Mouse (Mus musculus) neural tube, embryonic 12.5 days (tissue): ENCODE measurements at regions not wholly inside any gene's neighbourhood (a gene's known extent, or its start where the extent isn't known, plus 50 kb on each side); places are given as distances from the start of the nearest gene placed in this dataset.
"Not testable (repeated sequence)": the region's sequence is repeated elsewhere in the genome, so short reads cannot be mapped to it uniquely, and the experiment has no call there.

Experiments
- ATAC-seq: fragments of 200-750 bp; cut with Nextera tagmentation; 2 replicates; pipeline ENCODE4 v1.8.0; 2017; ENCODE audit warnings: low read depth, mild to moderate bottlenecking, moderate TSS enrichment, moderate library complexity; ENCODE audit not compliant: low FRiP score
- H3K27ac ChIP-seq: fragments of 300-500 bp; sonication (generic); 2 replicates; pipeline ENCODE4 v1.5.1; 2016
- H3K27me3 ChIP-seq: fragments of 300-500 bp; sonication (generic); replicated peaks from 2 replicates; pipeline ENCODE4 v1.6.1; 2016; ENCODE audit warnings: mild to moderate bottlenecking
- H3K36me3 ChIP-seq: fragments of 300-500 bp; sonication (generic); 2 replicates; pipeline ENCODE4 v1.6.1; 2016; ENCODE audit warnings: mild to moderate bottlenecking
- H3K4me1 ChIP-seq: fragments of 300-500 bp; sonication (generic); 2 replicates; pipeline ENCODE4 v1.6.1; 2016
- H3K4me2 ChIP-seq: fragments of 300-500 bp; sonication (generic); replicated peaks from 2 replicates; pipeline ENCODE4 v1.6.1; 2016; ENCODE audit warnings: mild to moderate bottlenecking
- H3K4me3 ChIP-seq: fragments of 300-500 bp; sonication (generic); 2 replicates; pipeline ENCODE4 v1.5.1; 2016
- H3K9ac ChIP-seq: fragments of 300-500 bp; sonication (generic); 2 replicates; pipeline ENCODE4 v1.6.1; 2016; ENCODE audit warnings: mild to moderate bottlenecking
- H3K9me3 ChIP-seq: fragments of 300-500 bp; sonication (generic); 2 replicates; pipeline ENCODE4 v1.6.1; 2016; ENCODE audit warnings: mild to moderate bottlenecking
- WGBS: fragments of 180-500 bp; shearing (Covaris S2); methylation state at CpG from one replicate; pipeline ENCODE4 v1.1.7; 2016; 5-methylcytosine and 5-hydroxymethylcytosine counted together

DNA sequence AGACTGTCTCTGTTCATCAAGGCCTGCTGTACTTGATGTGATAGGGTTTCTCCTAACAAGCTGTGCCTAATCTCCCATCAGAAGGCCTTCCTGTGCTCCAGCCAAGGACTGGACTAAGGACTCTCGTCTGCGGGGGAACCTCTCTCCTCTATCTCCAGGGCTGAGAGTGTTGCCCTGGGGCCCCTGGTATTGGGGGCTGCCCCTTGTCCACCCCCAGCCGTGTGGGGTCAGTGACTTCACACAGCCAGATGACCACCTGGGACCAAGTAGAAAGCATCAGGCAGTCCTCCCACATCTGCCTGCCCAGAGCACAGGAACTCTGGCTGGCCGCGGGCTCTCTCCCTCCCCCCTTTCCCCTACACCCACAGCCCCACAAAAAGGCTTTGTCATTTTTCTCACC is 651.5 kb upstream of the Kif2b start:
- H3K27me3 ChIP-seq: no peaks in the 10 kb centered on the region
- no peaks in the 10 kb centered on the region for H3K36me3 ChIP-seq
- H3K9ac ChIP-seq: no peak overlapping the region
- 69% methylated on average over 5 of the region's 5 CpGs for WGBS
- H3K4me1 ChIP-seq: no peaks in the 10 kb centered on the region
- no peak overlapping the region for H3K27ac ChIP-seq
- ATAC-seq: no peak
- H3K4me2 ChIP-seq: no peak overlapping the region
- H3K4me3 ChIP-seq: no peak overlapping the region
- H3K9me3 ChIP-seq: no peaks in the 10 kb centered on the region

DNA sequence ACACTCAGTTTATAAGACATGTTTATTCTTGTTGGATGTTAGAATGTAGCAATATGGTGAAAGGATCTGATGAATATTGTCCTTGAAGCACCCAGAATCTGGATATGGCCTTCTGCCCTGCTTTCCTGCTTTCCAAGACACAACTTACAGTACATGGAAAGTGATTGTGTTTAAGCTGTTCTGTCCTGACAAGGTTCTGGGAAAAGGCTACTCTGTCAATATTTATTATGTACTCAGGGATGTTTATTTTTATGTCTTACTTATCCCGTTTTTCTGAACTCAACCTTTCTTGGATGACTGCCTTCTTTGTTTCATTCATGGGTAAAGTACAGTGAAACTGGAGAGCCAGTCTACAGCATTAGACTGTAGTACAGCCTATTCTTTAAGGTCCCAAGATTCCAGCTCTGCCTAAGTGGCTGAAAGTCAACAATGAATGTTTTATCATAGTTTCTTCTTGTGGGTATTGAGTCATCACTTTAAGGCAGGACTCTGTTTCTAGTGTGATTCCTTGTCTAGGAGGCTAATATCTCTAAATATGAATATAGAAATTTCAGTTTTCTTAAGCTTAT is 631.7 kb upstream of the Kif2b start:
- Histone ChIP-seq H3K27ac (no peak overlapping the region), H3K36me3 (no peaks in the 10 kb centered on the region), H3K9ac (no peak overlapping the region), H3K27me3 (no peaks in the 10 kb centered on the region), H3K4me3 (no peak overlapping the region), H3K4me2 (no peak overlapping the region), H3K9me3 (no peaks in the 10 kb centered on the region), H3K4me1 (no peaks in the 10 kb centered on the region)
- 64% methylated on average over 1 of the region's 1 CpGs for WGBS
- ATAC-seq: no peak

DNA sequence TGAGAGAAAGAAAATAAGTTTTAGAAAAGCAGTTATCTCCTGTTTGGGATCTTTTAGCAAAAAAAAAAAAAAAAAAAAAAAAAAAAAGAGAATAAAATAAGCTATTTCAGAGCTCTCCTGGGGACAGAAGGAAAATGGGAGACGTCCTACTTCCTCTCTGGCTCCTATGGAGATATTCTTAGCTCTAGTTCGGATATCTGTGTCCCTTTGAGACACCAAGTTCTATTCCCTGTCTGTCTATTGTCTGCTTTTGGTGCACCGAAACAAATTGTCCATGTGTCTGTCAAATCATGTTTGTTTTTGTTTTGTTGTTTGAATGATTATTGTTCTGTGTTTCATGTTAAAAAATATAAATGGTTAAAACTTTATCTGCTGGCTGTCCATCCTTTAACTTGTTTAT is 601.0 kb upstream of the Kif2b start:
- not testable (repeated sequence) for H3K9me3 ChIP-seq, H3K27ac ChIP-seq
- 68% methylated on average over 3 of the region's 3 CpGs for WGBS

DNA sequence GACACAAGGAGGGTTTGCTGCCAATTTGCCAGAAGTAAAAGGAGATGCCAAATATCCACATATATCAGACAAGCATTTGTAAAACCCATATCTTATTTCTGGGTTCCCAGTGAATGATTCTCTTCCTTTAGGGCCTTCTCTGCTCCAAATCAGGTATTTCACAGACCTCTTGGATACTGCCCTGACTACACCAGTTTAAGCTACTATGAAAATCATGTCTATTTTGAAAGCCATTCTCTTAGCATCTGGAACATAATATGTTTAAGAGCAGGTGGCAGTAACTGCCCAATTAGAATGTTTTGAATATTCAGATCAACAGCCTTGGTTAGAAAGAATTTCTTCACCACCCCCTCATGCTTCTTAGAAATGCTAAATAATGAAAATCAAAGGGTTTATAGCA is 575.8 kb upstream of the Kif2b start:
- no peak overlapping the region for H3K27ac ChIP-seq
- no peak for ATAC-seq
- no peak overlapping the region for H3K4me3 ChIP-seq
- no peak overlapping the region for H3K4me2 ChIP-seq
- H3K4me1 ChIP-seq: no peaks in the 10 kb centered on the region
- no peaks in the 10 kb centered on the region for H3K27me3 ChIP-seq
- H3K36me3 ChIP-seq: no peaks in the 10 kb centered on the region
- no peak overlapping the region for H3K9ac ChIP-seq
- H3K9me3 ChIP-seq: no peaks in the 10 kb centered on the region

More for the DNA sequence above, 601.0 kb upstream of the Kif2b start:
- H3K27me3 ChIP-seq, H3K4me3 ChIP-seq, H3K36me3 ChIP-seq, H3K4me1 ChIP-seq, H3K9ac ChIP-seq, ATAC-seq, H3K4me2 ChIP-seq: not testable (repeated sequence)

DNA sequence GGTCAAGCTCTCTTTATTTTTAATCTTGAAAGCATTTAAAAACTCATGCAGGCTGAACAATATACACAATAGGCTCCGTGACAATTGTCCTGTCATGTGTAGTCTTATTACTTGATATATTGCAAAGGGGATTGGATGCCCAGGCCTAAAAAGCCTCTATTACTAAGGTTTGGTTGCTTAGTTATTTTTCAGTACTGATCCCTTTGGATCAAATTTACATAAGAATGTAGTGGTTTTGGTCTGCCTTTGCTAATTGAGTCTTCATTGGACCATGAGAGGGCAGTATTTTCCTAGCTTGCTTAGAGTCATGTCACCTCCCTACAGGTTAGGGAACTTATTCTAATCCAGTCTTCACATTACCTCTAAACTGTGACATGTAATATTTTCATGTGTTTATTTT is 558.3 kb upstream of the Kif2b start:
- Histone ChIP-seq H3K9ac (no peak overlapping the region), H3K4me3 (no peak overlapping the region), H3K36me3 (no peaks in the 10 kb centered on the region), H3K27me3 (no peaks in the 10 kb centered on the region), H3K9me3 (no peaks in the 10 kb centered on the region), H3K27ac (no peak overlapping the region), H3K4me1 (no peaks in the 10 kb centered on the region), H3K4me2 (no peak overlapping the region)
- peak; percentile 80 for ATAC-seq
- WGBS: 37% methylated on average over 1 of the region's 1 CpGs

DNA sequence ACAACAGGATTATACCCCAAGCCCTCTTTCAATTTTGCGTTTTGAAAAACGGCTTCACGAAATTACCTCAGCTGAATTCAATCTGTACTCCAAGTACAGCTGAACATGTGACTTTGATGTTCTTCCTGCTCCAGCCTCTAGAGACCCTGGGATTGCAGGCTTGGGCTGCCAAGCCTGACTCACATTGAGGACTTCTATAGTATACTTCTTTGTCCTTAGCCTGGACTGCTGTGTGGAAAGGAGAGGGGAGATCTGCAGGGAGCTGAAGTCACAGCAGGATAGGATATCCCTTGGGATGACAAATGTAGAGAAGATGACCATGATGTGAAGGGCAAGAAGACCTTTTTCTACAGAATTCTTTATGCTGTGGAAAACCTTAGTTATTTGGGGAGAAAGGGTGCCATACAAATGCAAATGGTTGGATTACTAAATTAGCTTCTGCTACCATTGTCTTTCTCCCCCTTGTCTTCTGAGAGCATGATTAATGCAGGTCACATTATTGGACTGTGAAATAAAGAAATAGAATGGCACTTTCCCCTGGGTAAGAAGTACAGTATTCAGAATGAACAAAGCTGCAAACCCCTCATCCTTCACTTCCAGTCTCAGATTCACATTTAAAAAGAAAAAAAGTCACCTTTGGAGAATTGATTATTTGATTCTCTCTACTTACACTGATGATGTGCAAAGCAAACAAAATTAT is 557.7 kb upstream of the Kif2b start:
- ATAC-seq: peak; percentile 90
- 30% methylated on average over 3 of the region's 3 CpGs for WGBS
- Histone ChIP-seq H3K4me2 (no peak overlapping the region), H3K9ac (no peak overlapping the region), H3K36me3 (no peaks in the 10 kb centered on the region), H3K4me1 (no peaks in the 10 kb centered on the region), H3K9me3 (no peaks in the 10 kb centered on the region), H3K27me3 (no peaks in the 10 kb centered on the region), H3K4me3 (no peak overlapping the region), H3K27ac (no peak overlapping the region)

DNA sequence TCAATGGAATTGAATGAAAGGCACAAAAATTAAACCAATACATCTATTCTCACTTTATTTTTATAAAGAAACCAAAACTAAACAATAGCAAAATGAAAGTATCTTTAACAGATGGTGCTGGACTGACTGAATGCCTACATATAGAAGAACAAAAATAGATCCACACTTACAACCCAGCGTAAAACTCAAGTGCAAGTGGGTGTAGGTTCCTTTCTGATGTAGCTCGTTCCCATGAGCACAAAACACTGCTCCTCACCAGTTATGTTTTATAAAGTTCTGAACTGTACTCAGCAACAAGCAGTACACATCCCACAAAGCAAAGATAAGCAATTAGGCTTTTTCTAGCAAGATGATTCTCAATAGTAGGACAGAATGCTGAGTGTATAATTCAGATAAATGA is 507.4 kb upstream of the Kif2b start:
- ATAC-seq: no peak
- no peaks in the 10 kb centered on the region for H3K27me3 ChIP-seq
- no peaks in the 10 kb centered on the region for H3K4me1 ChIP-seq
- H3K9ac ChIP-seq: no peak overlapping the region
- no peaks in the 10 kb centered on the region for H3K9me3 ChIP-seq
- no peaks in the 10 kb centered on the region for H3K36me3 ChIP-seq
- no peak overlapping the region for H3K27ac ChIP-seq
- WGBS: 73% methylated on average over 2 of the region's 2 CpGs
- H3K4me3 ChIP-seq: no peak overlapping the region
- no peak overlapping the region for H3K4me2 ChIP-seq

DNA sequence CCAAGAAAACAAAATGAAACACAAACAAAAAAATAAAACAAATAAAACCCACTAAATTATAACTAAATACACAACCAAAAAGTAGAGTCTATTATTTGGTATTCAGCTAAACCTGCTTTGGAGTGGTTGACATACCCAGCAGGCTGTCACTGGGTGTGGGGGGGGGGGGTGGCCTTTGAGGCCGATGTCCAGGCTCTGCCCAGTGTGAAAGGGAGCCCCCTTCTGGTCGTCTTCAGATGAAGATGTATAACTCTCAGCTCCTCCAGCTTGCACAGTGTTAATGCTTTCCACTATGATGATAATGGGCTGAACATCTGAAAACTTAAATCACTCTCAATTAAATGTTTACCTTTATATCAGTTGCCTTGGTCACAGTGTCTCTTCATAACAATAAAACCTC is 464.3 kb upstream of the Kif2b start:
- no peak for ATAC-seq
- Histone ChIP-seq H3K9me3 (no peaks in the 10 kb centered on the region), H3K4me2 (no peak overlapping the region), H3K4me3 (no peak overlapping the region), H3K27ac (no peak overlapping the region), H3K9ac (no peak overlapping the region), H3K36me3 (no peaks in the 10 kb centered on the region), H3K27me3 (no peaks in the 10 kb centered on the region), H3K4me1 (no peaks in the 10 kb centered on the region)
- WGBS: 15% methylated on average over 2 of the region's 2 CpGs

DNA sequence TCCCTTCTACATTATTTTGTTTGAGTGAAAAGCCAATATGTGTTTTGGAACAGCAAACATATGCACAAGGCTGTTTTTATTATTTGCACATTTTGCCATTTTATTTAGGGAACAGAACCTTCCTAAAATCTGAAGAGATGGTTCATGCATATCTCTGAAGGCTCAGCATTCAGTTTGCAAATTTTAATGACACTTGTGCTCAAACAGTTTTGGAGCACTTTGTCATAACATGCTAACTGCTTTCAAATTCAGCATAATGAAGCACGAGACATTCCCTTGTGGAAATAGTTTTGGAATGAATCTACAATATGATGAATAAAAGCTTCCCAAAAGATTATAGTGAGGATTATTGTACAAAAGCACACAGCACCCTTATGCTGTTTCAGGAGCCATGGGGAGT is 462.8 kb upstream of the Kif2b start:
- ATAC-seq: no peak
- Histone ChIP-seq H3K36me3 (no peaks in the 10 kb centered on the region), H3K27ac (no peak overlapping the region), H3K9ac (no peak overlapping the region), H3K4me3 (no peak overlapping the region), H3K9me3 (no peaks in the 10 kb centered on the region), H3K4me2 (no peak overlapping the region), H3K27me3 (no peaks in the 10 kb centered on the region), H3K4me1 (no peaks in the 10 kb centered on the region)
- 84% methylated on average over 1 of the region's 1 CpGs for WGBS

DNA sequence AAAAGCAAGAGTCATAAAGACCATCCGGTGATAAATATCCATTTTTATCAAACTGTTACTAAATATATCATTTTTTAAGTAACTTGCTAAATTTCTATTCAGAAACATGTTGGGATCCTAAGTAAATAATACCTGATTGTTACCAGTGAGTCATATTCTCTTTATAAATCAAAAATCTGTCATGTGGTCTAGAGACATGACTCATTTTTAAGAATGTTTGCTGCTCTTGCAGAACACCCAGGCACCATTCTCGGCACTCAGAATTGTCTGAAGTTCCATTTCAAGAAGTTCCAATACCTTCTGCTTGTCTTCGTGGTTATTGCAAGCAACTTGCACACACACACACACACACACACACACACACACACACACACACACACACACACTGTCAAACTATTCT is 441.1 kb upstream of the Kif2b start:
- H3K4me1 ChIP-seq: no peaks in the 10 kb centered on the region
- no peak overlapping the region for H3K27ac ChIP-seq
- H3K9me3 ChIP-seq: no peaks in the 10 kb centered on the region
- 86% methylated on average over 3 of the region's 3 CpGs for WGBS
- H3K4me3 ChIP-seq: no peak overlapping the region
- ATAC-seq: no peak
- H3K27me3 ChIP-seq: no peaks in the 10 kb centered on the region
- no peaks in the 10 kb centered on the region for H3K36me3 ChIP-seq
- no peak overlapping the region for H3K9ac ChIP-seq
- no peak overlapping the region for H3K4me2 ChIP-seq

DNA sequence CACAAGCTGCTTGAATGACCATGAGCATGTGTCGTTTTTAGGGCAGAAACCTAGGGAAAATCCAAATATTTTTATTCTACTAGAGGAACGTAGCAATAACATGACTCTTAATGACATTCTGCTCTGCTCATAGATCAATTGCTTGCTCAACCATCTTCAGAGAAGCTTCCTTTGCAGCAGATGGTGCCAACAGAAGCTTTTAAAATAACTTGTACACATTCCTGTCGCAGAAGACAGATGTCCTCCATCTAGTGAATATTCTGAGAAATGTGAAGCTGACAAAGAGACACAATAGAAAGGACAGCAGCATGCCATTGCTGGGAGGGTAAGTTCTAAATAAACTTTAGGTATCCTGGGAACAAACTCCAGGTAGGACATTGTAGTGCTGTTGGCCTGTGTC is 433.9 kb upstream of the Kif2b start:
- H3K4me3 ChIP-seq: no peak overlapping the region
- ATAC-seq: no peak
- H3K36me3 ChIP-seq: no peaks in the 10 kb centered on the region
- H3K27ac ChIP-seq: no peak overlapping the region
- no peaks in the 10 kb centered on the region for H3K4me1 ChIP-seq
- 85% methylated on average over 3 of the region's 3 CpGs for WGBS
- H3K27me3 ChIP-seq: no peaks in the 10 kb centered on the region
- no peak overlapping the region for H3K9ac ChIP-seq
- H3K9me3 ChIP-seq: no peaks in the 10 kb centered on the region
- no peak overlapping the region for H3K4me2 ChIP-seq

DNA sequence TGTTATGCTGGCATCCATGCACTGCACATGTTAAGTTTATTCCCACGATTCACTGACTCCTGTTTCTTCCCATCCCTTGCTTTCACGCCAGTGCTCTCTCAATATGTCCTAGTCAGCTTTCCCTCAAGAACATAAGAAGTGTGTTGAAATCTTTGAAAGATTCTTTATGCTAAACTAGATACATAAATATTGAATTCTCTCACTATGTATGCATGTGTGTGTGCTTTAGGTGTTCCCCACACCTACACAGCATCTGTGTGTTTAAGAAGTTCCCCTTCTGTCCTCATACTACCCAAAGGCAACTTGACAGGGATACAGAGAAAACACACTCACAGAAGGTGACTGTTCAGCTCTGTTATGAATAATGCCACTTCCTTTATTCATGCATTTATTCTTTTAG is 418.2 kb upstream of the Kif2b start:
- Histone ChIP-seq H3K27me3 (no peaks in the 10 kb centered on the region), H3K4me1 (no peaks in the 10 kb centered on the region), H3K4me3 (no peak overlapping the region), H3K9me3 (no peaks in the 10 kb centered on the region), H3K9ac (no peak overlapping the region), H3K4me2 (no peak overlapping the region), H3K27ac (no peak overlapping the region), H3K36me3 (no peaks in the 10 kb centered on the region)
- ATAC-seq: no peak
- WGBS: 94% methylated on average over 2 of the region's 2 CpGs

DNA sequence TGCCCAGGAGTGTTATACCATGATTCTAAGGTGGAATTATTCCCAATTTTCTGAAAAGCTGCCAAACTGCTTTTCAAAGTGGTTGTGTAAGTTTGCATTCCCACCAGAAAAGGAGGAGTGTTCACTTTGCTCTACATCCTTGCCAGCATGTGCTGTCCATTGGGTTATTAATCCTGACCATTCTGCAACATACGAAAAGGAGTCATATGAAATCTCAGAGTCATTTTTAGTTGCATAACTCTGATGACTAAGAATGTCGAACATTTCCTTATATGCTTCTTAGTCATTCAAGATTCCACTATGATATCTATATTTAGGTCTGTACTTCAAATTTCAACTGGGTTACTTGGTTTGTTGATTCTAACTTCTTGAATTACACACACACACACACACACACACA is 392.2 kb upstream of the Kif2b start:
- Histone ChIP-seq H3K36me3 (no peaks in the 10 kb centered on the region), H3K4me2 (no peak overlapping the region), H3K9me3 (no peaks in the 10 kb centered on the region), H3K27me3 (no peaks in the 10 kb centered on the region), H3K4me1 (no peaks in the 10 kb centered on the region), H3K27ac (no peak overlapping the region), H3K4me3 (no peak overlapping the region), H3K9ac (no peak overlapping the region)
- ATAC-seq: no peak
- WGBS: 90% methylated on average over 2 of the region's 2 CpGs
